Mouse (Mus musculus) cerebellum, adult 9-11 months (tissue): Measurements from ENCODE around the gene Snap91.

Source experiments
- DNase-seq: peaks from one replicate; pipeline ENCODE4 v3.0.0; 2022

The Snap91 gene

DNA sequence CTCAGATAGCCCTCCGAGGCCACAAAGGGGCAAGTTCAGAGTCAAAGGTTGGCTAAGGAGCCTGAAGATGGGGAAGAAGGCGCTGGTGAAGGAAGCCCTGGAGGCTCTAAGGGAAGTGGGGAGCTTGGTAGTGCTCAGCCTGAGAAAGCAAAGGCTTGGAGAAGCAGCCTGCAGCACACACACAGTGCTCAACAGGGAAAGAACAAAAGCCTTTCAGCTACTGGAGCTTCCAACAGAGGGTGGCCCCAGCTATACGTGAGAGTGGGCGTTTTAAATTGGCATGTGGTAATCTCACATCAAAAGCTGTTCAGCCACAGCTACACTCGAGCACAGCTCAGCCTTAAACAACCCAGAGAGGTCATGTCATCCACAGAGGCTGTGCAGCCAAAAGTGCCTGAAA, 67.1 kb downstream of the Snap91 start:
- no peak for DNase-seq

DNA sequence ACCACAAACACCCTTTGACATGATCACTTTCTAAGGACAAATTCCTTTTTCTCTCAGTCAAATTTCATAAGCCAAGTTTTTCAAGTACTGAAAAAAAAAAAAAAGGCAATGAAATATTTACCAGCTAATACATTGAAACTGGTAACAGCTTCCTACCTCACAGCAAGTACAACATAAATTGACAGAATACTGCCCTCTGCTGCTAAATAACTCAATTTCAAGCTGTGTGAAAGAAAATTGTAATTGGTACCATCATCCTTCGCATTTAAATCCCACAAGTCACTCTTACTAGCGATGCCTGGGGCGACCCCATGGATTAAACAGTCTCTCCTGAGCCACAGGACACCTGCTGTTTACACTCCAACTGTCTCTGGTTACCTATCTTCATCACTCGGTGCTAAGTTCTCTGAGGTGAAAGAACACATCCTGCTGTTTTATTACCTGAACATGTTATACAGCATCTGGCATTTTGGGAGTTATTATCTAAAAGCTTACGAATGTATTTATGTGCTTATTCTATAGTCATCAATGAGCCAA, 69.7 kb downstream of the Snap91 start:
- DNase-seq = no peak

DNA sequence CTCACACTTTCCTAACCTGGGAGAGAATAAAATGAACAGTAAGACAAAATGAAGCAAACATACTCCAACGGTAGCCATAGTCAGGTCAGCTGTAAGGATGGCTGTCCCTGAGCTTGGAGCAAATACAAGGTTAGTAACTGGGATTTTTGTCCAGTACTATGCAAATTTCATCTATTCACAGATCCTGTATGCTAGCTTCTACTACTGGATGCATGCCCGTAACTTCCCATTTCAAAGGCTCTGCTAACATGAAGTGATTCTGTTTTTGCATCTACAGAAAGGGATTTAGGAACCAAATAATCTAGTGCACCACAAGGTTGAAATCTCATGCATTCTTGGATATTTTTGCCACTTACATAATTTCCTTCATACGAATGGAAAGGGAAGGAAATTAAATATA, 70.2 kb downstream of the Snap91 start:
- DNase-seq = no peak

DNA sequence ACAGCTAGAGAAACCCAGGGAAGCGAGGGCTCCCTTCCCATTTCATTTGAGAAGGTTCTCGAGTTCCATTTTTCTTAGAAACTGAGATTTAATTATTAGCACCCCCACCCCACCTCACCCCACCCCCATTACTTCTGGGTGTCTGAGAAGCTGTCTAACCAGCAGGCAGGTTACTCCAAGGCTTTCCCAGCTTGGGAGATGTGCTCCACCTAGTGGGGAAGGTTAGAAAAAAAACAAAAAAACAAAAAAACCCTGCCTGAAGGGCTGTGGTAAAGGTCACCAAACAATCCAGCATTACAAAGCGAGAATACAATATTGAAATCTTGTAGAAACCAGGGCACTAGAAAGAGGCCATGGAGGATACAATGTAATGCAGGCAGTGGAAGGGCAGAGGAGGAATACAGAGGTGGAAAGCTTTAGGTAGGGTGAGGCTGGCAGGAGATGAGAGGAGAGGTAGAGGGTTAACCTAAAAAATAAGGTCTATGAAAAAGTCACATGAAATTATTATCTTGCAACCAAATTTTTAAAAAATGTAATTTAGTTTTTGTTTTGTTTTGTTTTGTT, 79.8 kb downstream of the Snap91 start:
- DNase-seq = peak; percentile 33

DNA sequence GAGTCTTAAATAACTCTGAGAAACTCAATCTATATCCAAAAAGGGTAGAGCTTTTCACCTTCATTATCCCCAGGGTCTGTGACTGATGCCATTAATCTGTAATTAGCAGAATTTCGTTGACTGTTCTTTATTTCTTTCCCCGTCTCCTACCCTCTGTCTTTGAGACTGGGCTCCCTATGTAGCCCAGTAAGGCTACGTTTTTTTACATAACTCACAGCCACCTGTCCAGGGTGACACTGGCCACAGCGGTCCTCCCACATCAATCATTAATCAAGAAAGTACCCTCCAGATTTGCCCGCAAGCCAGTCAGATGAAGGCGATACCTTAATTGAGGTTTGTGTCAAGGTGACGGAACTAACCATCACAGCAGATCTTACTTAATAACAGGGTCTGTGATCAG, 81.4 kb downstream of the Snap91 start:
- DNase-seq = no peak

DNA sequence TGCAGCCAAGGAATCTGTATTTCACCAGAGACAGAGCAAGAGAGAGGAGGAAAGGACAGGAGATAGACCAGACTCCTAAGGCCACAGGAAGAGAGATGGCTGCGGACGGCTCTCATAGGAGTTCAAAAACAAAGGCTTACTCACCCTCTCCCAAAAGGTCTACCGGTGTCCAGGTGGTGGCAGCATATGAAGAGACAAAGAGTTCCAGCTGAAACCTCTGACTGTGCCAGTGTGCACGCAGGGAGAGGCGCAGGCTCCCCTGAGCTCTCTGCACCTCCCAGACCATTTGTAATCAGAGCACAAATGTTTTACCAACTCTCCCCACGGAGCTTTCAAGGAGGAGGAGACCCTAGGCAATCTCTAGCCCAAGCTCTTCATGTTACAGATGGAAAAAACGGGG, 81.8 kb downstream of the Snap91 start:
- peak; percentile 53 for DNase-seq

DNA sequence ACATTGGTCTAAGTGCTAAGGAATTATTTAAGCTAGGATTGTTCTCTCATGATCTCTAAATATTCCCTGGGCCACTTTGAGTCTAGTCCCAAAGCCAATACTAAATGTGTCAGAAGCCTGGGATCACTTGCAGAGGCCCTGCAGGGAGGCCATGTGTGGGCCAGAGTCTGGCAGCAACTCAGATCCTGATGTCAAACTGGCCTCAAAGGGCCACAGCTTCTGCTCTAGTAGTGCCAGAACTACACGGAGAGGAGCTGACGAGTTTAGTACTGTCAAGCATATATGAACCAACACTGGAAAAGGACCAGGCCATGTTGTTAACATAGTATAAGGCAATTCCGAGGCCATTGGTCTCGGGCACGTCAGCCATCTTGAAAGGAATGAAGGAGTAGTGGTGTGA, 82.3 kb downstream of the Snap91 start:
- peak; percentile 62 for DNase-seq

DNA sequence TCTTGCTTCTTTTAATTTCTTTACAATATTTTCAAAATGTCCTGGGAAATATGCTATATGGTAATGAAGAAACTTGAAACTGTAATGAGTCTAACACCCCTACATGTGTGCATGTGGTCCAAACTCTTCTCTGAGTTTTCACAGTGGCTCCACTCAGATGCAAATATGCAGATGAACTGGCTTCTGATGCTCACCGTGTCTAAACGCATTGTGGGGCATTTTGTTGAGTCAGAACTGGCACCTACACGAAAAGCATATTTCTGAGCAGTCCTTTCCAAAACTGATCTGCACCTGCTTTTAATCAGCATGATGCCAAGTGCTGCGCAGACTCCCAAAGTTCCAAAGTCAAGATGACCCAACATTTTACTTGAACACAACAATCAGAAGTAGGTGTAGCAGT, 82.9 kb downstream of the Snap91 start:
- no peak for DNase-seq

DNA sequence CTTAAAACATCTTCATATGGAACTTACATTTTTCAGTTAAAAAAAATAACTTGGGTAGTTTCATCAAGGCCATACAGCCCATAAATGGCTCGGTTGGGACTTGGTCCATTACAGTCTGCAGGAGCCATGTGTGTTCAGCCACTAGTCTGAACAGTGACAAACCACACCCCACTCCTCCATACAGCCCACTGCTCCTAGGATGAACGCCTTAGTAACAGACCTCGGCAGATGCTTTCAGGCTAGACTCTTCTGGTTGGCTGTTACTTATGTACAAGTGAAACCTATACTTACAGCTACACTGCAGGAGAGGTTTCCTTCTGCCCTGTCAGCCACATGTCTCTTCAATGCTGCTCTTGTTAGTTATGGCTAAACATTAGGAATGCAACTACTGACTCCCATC, 85.2 kb downstream of the Snap91 start:
- DNase-seq = no peak

DNA sequence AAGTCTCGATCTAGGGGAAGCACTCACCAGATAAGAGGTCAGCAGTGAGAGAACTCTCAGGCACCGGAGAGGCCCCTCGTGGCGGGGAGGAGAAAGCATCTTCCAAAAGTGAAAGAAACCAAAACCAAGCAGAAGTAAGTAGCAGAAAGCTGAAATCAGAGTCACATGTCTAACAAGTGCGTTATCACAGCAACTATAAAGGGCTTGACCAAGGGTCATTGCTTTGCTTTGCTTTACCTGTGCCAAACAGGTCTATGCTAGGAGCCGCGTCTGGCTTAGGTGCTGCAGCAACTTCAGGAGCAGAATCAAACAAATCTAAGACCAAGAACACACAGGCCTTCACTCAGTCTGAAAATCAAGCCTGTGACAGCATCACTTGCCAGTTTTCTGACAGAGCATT, 88.5 kb downstream of the Snap91 start:
- DNase-seq = no peak

DNA sequence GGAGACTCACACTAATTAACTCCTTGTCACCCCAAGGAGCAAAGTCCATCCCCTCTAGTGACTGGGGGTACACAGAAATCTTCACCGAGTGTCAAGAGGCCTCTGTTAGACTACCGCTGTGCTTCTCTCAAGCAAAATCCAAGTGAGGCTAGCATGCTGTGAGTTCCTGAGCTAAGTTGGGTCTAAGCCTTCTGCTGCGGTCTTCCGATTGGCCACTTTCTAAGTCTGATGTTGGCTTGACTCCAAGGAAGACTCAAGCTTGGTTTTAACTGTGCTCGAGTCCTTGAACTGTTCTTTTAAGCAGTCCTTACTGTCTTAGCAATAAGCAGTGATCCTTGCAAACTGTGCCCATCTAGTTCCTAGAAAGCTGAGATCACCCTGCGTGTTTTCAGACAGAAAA, 91.3 kb downstream of the Snap91 start:
- DNase-seq = no peak

DNA sequence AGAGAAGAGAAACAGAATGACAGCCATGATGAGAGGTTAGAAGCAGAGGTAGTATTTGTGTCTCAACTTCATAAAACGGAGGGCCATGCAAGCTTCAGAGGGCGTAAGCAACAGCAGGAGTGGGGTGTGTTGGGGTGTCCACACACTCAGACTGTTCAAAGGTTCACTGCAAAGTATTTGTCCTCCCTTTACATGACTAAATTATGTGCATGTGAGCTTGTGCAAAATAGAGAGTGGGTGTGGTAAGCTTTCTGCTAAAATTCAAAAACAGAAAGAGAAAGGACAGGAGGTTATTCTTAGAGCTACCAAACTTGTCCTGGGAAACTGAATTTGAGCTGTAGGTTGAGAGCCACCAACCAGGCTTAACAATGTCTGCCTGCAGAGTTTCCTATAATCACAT, 97.6 kb downstream of the Snap91 start:
- DNase-seq = no peak

DNA sequence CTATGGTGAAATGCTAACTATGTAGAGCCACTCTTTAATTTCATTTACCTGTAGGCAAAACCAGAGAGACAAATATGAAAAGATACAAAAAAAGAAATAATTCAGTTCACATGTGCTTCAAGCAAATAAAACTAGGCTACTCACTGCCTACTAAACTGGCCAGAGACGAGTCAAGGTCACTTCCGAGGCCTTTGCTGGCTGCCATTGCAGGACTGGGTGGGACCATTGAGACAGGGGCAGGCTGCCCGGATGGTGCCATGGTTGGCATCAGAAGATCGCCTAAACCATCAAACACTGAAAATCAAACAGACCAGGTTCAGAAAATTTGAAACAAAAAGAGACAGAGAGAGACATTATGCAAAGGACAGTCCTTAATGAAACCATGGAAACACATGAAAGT, 99.0 kb downstream of the Snap91 start:
- DNase-seq = no peak

DNA sequence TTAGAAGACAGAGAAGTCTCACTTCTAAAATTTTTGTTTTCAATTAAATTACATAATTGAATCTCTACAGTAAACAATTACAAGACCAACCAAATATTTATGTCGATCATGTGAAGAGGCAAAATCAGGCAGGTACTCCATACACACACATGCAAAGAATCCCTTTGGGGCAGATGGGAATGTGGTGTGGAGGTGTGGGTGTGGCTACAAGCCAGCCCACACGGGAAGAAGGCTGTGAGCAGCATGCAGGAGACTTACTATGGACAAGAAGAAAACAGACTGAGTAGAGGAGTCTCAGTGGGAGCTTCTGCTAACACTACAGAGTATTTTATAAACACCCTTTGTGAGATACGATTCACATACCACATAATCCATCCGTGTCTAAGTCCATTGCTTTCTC, 102.2 kb downstream of the Snap91 start:
- no peak for DNase-seq

DNA sequence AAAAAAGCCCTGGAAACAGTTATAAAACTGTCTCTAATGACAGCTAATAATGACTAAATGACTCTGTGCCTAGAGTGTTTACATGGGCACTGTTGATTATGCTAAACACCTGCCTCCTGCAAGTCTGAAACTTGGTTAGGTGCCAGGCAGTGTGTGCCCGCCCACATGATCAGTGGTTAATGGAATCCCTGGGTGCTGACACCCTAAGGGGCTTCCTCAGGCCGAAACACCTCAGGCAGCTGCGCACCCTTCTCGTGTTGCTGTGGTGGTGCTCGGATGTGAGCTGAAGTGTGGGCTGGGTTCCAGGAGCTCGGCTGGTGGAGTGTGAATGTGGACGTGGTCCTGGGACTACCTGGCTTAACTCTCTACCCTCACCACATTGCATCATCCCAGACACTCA, 103.1 kb downstream of the Snap91 start:
- DNase-seq = no peak

DNA sequence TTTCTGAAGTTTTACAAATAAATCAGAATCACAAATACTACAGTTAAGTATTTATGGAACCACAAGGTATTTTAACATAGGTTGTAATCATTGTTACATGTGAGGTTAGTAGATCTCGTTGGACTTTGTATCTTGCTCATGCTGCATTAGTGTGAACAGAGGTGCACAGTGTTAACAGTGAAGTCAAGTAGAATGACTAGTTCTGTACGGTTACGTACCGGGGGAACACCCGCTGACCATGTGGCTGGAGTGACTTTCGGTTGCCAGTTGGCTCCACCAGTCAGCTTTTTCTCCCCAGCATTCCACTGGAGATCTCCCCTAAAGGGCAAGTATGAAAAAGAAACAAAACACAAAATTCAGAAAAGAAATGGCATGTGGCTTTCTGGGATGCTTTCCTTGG, 105.1 kb downstream of the Snap91 start:
- DNase-seq = no peak

DNA sequence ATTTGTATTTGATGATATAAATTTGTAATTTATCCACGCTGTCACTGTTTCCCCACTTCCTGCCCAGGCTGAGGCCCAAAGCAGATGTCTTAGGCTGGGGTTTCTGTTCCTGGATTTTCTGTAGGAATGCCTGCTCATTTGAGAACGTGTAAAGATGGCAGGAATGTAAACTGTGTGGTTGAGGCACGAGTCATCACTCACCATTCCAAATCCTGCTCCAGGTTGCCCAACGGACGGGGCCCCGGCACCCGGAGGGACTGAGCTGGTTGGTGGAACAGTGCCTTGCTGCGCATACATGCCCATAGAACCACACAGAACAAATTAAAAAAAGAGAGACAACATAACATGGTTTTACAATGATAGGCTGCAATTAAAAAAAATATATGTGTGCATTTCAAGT, 106.5 kb downstream of the Snap91 start:
- no peak for DNase-seq

DNA sequence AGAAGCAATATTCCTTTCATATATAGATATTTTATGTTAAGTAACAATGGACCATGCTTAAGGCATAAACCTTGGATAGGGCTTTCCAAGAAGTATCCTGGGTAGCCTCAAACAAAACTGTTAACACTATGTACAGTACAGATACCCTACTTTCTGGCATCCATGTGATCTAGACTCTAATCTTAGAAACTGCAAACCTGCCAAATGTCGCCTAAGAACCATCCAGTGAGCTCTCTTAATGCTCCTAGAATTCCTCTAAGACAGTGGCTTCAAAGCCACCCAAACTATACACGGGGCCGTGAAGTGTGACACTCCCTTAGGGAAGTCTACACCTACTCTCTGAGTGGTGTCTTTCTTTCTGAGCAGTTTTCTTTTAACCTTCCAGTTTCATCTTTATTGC, 107.6 kb downstream of the Snap91 start:
- DNase-seq = no peak

DNA sequence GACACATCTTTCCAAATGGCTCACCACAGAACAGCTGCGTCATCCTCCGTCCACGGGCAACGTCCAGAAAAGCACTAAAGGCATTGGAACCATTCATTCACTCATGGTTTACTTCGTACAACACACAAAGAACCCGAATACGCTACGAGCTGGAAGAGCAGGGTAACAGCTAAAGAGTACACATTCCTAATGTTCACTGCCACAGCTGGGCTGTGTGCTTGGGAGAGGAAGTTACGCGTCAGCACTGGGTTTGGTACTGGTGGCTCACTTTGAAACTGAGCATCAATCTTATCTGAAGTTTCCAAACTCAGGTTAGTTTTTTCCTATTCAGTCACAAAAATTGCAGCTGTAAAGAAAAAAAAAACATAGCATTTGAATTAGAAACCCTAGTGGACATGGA, 113.5 kb downstream of the Snap91 start:
- DNase-seq = no peak

DNA sequence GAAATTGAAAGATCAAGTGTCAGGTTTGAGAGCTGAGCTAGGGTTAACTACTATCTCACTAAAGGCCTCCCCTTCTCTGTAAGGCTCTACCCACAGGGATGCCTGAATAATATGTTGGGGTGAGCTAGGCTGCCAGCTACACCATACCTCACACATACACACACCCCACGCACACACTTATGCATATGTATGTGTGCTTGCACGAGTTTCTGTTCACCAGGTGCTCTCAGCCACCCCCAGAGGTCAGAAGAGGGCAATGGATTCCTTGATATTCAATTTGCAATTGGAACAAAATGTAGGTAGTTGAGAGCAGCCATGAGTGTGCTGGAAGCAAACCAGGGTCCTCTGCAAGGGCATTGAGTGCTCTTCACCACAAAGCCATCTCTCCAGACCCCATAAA, 116.5 kb downstream of the Snap91 start:
- no peak for DNase-seq

DNA sequence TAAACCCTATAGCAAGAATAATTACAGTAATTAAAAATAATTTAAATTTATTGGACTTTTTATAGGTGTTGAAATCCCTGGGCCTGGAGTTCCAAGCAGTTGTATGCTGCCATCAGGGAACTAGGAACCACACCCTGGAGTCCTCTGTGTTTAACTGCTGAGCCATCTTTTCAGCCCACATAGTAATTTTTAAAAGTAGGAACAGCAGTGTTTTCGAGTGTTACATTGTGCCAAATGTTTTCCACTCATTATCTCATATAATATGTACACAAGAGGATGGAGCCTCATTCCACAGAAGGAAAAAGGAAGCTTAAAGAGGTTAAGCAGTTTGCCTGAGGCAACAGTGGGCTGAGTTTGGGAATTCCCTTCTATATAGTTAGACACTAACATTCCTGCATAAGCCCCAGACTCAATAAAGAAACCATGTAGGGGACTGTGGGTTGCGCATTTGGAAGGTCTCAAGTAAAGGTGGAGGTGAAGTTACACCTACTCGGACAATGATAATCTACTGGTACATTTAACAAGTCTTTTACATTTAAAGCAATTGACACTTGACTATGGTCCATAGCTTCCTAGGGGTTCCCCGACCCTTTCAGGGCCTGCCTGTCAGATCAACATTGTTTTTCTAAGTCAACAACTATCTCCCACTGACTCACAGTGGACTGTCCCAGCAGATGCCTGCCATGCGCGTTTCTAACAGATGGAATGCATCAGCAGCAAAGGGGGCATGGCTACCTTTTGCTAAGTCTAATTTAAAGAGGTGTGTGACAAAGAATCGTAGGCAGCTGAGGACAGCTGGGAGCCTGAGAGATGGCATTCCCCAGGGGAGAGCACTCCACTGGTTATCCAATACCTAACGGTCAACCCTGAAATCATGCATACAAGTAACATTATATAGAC, 117.7 kb downstream of the Snap91 start:
- DNase-seq = no peak

DNA sequence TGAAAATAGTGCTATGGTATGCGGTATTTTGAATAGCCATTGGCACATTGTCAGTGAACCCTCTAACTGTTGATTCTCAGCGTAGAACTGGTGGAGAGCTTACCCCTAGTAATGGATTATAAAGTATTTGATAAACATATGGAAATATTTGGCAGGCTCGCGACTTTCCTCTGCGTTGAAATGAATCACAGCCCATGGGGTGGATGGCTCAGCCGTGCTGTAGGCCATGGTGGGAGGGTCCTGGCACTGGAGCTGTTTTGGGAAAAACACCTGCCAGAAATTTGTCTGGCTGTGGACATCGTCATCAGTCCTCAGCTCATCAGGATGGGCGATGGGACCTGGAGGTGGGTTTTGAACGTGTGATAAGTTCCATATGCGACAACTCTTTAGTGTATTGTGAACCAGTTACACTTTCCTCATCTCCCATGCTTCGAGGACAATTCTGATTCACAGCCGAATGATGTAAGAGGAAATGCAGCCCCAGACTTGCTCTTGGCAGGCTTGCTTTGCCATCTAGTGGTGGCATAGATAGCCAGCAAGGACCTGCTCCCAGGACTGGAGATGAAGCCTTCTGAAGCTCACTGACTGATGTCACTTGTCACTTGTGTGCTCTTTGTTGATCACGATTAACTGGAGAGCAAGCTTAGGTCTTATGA, 134.4 kb downstream of the Snap91 start:
- peak; percentile 62 for DNase-seq

DNA sequence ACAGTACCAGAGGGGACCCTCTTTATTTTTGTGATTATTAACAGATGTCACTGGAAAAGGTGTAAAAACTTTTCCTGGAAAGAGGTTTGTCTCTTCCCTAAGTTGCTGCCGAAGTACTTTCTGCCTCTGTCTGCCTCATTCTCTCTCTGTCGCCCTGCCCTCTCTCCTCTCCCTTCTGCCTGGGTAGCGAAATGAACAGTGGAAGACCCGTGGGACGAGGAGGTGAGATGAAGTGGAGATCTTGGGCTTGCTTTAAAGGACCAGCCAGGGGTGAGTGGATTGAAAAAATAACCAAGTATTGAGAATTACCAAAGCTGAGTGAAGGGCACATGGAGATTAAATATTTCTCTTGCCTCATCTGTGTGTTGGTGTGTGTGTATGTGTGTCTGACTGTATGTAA, 136.4 kb downstream of the Snap91 start:
- DNase-seq = no peak
